8 mouse cellular contexts compared by ENCODE assay signal in genomic region chr9:15045740-15046139, GRCm38 (mm10). TPM values are rescaled to one million over a fixed set of nuclear protein-coding genes. Genes with fewer than 3 reads are reported as not detected.
A peak's percentile ranks its signal among the peaks of the same experiment; 100 is the strongest.
DNase-seq lines count a peak whose midpoint lies in the region; ATAC-seq lines count a peak whose summit lies in the region.

No protein-coding gene starts in this region.

- no peaks in the 10 kb centered on the region for H3K36me3 ChIP-seq in heart, embryonic 14.5 days (ENCODE audit: control insufficient read depth, insufficient read depth, low read length)
- H3K36me3 ChIP-seq in hindbrain, embryonic 14.5 days (replicated peaks; ENCODE audit: control insufficient read depth, insufficient read depth), result no peaks in the 10 kb centered on the region
- H3K36me3 ChIP-seq in midbrain, embryonic 12.5 days, result peaks cover 3% of the 10 kb centered on the region

- peak overlapping the region; percentile 84 to 89 for H3K4me3 ChIP-seq in heart, embryonic 14.5 days (ENCODE audit: control insufficient read depth in 1 of 2, insufficient read depth in 1 of 2, low read depth in 1 of 2, low read length in 2 of 2)
- peak overlapping the region; percentile 87 for H3K4me3 ChIP-seq in hindbrain, embryonic 14.5 days (replicated peaks; ENCODE audit: low read length)
- peak overlapping the region; percentile 86 for H3K4me3 ChIP-seq in midbrain, embryonic 12.5 days

- 42% methylated on average over 10 of the region's 10 CpGs for WGBS in heart, embryonic 14.5 days
- WGBS in hindbrain, embryonic 14.5 days, result 40% methylated on average over 10 of the region's 10 CpGs
- WGBS in midbrain, embryonic 12.5 days, result 43% methylated on average over 10 of the region's 10 CpGs

- H3K27ac ChIP-seq in heart, embryonic 14.5 days (replicated peaks in 1 of 2; ENCODE audit: control insufficient read depth in 1 of 2, insufficient read depth in 1 of 2, low read depth in 2 of 2, low read length in 2 of 2), result peak overlapping the region; percentile 62 to 74; a peak in 1 of 4 replicates
- peak overlapping the region; percentile 97 for H3K27ac ChIP-seq in hindbrain, embryonic 14.5 days
- peak overlapping the region; percentile 95 for H3K27ac ChIP-seq in midbrain, embryonic 12.5 days (replicated peaks)

- H3K4me1 ChIP-seq in heart, embryonic 14.5 days (ENCODE audit: control insufficient read depth in 2 of 2, insufficient read depth in 2 of 2, low read length in 2 of 2), result peaks cover 6 to 12% of the 10 kb centered on the region in 2 experiments; a peak in 3 of 4 replicates
- H3K4me1 ChIP-seq in hindbrain, embryonic 14.5 days (replicated peaks; ENCODE audit: control insufficient read depth, insufficient read depth, low read length), result peaks cover 25% of the 10 kb centered on the region
- peaks cover 26% of the 10 kb centered on the region for H3K4me1 ChIP-seq in midbrain, embryonic 12.5 days

- H3K9me3 ChIP-seq in heart, embryonic 14.5 days (ENCODE audit: control insufficient read depth, low read length), result no peaks in the 10 kb centered on the region
- H3K9me3 ChIP-seq in hindbrain, embryonic 14.5 days (ENCODE audit: control insufficient read depth, low read length), result no peaks in the 10 kb centered on the region
- H3K9me3 ChIP-seq in midbrain, embryonic 12.5 days, result no peaks in the 10 kb centered on the region

- no peaks in the 10 kb centered on the region for H3K27me3 ChIP-seq in heart, embryonic 14.5 days (ENCODE audit: control insufficient read depth, insufficient read depth, low read length)
- H3K27me3 ChIP-seq in hindbrain, embryonic 14.5 days (ENCODE audit: control insufficient read depth, insufficient read depth, low read length), result no peaks in the 10 kb centered on the region
- no peaks in the 10 kb centered on the region for H3K27me3 ChIP-seq in midbrain, embryonic 12.5 days

- no peak for DNase-seq in heart, postnatal 14 days
- DNase-seq in hindbrain, embryonic 14.5 days (ENCODE audit: low spot score), result peak; percentile 32
- DNase-seq in urinary bladder, adult 18-20 months (ENCODE audit: low spot score in 2 of 2), result no peak
- DNase-seq in spleen, postnatal 10 days (ENCODE audit: low spot score in 2 of 2), result no peak
- DNase-seq in kidney, adult 8-10 months, result no peak

- intact Hi-C loops in heart, postnatal 14 days (cut with DNase I), result no loop called here

- no peak for ATAC-seq in heart, embryonic 14.5 days (ENCODE audit: insufficient number of reproducible peaks, insufficient read depth, low FRiP score, low read depth)
- ATAC-seq in activated CD4-positive, CD25-positive, alpha-beta regulatory T cell, adult 4 months, result peak; percentile 41
- peak; percentile 18; the same call in 1 of the 2 replicates for ATAC-seq in hindbrain, embryonic 14.5 days (ENCODE audit: low FRiP score)
- ATAC-seq in midbrain, embryonic 12.5 days (ENCODE audit: low FRiP score, low read depth), result peak; percentile 34; the same call in 1 of the 2 replicates

- peak overlapping the region; percentile 92 for H3K4me2 ChIP-seq in heart, embryonic 14.5 days (ENCODE audit: low read length)
- peak overlapping the region; percentile 54 for H3K4me2 ChIP-seq in hindbrain, embryonic 14.5 days (replicated peaks)
- H3K4me2 ChIP-seq in midbrain, embryonic 12.5 days (replicated peaks), result peak overlapping the region; percentile 67

- H3K9ac ChIP-seq in heart, embryonic 14.5 days (ENCODE audit: low read length), result peak overlapping the region; percentile 84
- H3K9ac ChIP-seq in hindbrain, embryonic 14.5 days, result peak overlapping the region; percentile 98
- peak overlapping the region; percentile 91 for H3K9ac ChIP-seq in midbrain, embryonic 12.5 days (replicated peaks)

RNA-seq across cellular contexts. Expression of gene Panx1, which starts 0.5 kb away (rescaled TPM):
- polyA plus RNA-seq in heart, embryonic 14.5 days (2014; fragmentation: Nextera tagmentation; extraction: Ambion mirVana), result 24.9 and 26.1 TPM in 2 replicates
- 1 to 10 TPM; 6.2 to 6.4 TPM for total RNA-seq in heart, postnatal 14 days (2021)
- 10 to 100 TPM; 27.2 to 27.5 TPM for polyA plus RNA-seq in activated CD4-positive, CD25-positive, alpha-beta regulatory T cell, adult 4 months (2017; shearing (Covaris generic))
- polyA plus RNA-seq in hindbrain, embryonic 14.5 days (2014; fragmentation: Nextera tagmentation; extraction: Ambion mirVana), result 197 and 225 TPM in 2 replicates
- polyA plus RNA-seq in midbrain, embryonic 12.5 days (2016; fragmentation: Nextera tagmentation; extraction: Ambion mirVana), result 112 and 117 TPM in 2 replicates
